Comparison of ENCODE assay signal across 9 mouse cellular contexts in genomic region chr10:81217964-81218363, GRCm38 (mm10). TPM values are rescaled to one million over a fixed set of nuclear protein-coding genes. Genes with fewer than 3 reads are reported as not detected.
A peak's percentile ranks its signal among the peaks of the same experiment; 100 is the strongest.
DNase-seq lines count a peak whose midpoint lies in the region; ATAC-seq and TF ChIP-seq lines count a peak whose summit lies in the region.
"Had no signal": no experiment of that assay in that cellular context is flagged by ENCODE, and none has a peak within 500 bp of the region (broad histone marks: within the 10 kb centered on the region; RNA-seq: fewer than 3 reads in every experiment).

No protein-coding gene starts in this region.

- peak; percentile 92 for TF ChIP-seq CTCF in bone marrow macrophage, adult 2 months (IDR thresholded peaks at IDR 0.05; ENCODE audit: low read depth, low read length)
- TF ChIP-seq CTCF in embryonic fibroblast, embryonic 13.5 days (IDR thresholded peaks at IDR 0.05; ENCODE audit: borderline replicate concordance, insufficient read depth, low read length) = peak; percentile 80
- peak; percentile 92 for TF ChIP-seq CTCF in liver, postnatal 0 days (IDR thresholded peaks at IDR 0.05; ENCODE audit: low read depth)

- no peak overlapping the region for H3K27ac ChIP-seq in midbrain, embryonic 11.5 days (ENCODE audit: low read depth, low read length)
- H3K27ac ChIP-seq in midbrain, embryonic 16.5 days (ENCODE audit: low read length) = no peak overlapping the region
- H3K27ac ChIP-seq in bone marrow macrophage, adult 2 months (ENCODE audit: insufficient read depth, low read depth, low read length) = no peak overlapping the region
- no peak overlapping the region for H3K27ac ChIP-seq in embryonic fibroblast, embryonic 13.5 days (ENCODE audit: insufficient read depth, low read length)
- no peak overlapping the region for H3K27ac ChIP-seq in liver, postnatal 0 days (ENCODE audit: low read depth)
- H3K27ac ChIP-seq: midbrain, embryonic 12.5 days had no signal

- peaks cover 3% of the 10 kb centered on the region for H3K36me3 ChIP-seq in midbrain, embryonic 11.5 days (ENCODE audit: control insufficient read depth, insufficient read depth, low read length)
- peaks cover 60% of the 10 kb centered on the region for H3K36me3 ChIP-seq in midbrain, embryonic 16.5 days (ENCODE audit: control insufficient read depth, insufficient read depth, low read length)
- no peaks in the 10 kb centered on the region for H3K36me3 ChIP-seq in liver, postnatal 0 days (replicated peaks; ENCODE audit: insufficient read depth, low read length)

- 40% methylated on average over 7 of the region's 7 CpGs for WGBS in midbrain, embryonic 11.5 days
- 40% methylated on average over 7 of the region's 7 CpGs for WGBS in midbrain, embryonic 16.5 days
- 17% methylated on average over 7 of the region's 7 CpGs for WGBS in liver, postnatal 0 days (ENCODE audit: insufficient replicate concordance)

- H3K4me1 ChIP-seq in midbrain, embryonic 11.5 days (ENCODE audit: control insufficient read depth, insufficient read depth, low read length) = no peaks in the 10 kb centered on the region
- no peaks in the 10 kb centered on the region for H3K4me1 ChIP-seq in midbrain, embryonic 16.5 days (ENCODE audit: control insufficient read depth, insufficient read depth, low read length)
- peaks cover 12% of the 10 kb centered on the region for H3K4me1 ChIP-seq in bone marrow macrophage, adult 2 months (ENCODE audit: control insufficient read depth, insufficient read depth, low read length)
- no peaks in the 10 kb centered on the region for H3K4me1 ChIP-seq in embryonic fibroblast, embryonic 13.5 days (ENCODE audit: control insufficient read depth, insufficient read depth, low read length)
- peaks cover 3% of the 10 kb centered on the region; the same call in 1 of the 2 replicates for H3K4me1 ChIP-seq in liver, postnatal 0 days (ENCODE audit: insufficient read depth)
- H3K4me1 ChIP-seq: midbrain, embryonic 12.5 days had no signal

- TF ChIP-seq POLR2A in bone marrow macrophage, adult 2 months (IDR thresholded peaks at IDR 0.05; ENCODE audit: borderline replicate concordance, low read depth, low read length) = no peak
- TF ChIP-seq POLR2A in embryonic fibroblast, embryonic 13.5 days (IDR thresholded peaks at IDR 0.05; ENCODE audit: low read depth, low read length) = no peak

- no peak overlapping the region for H3K4me2 ChIP-seq in midbrain, embryonic 11.5 days
- H3K4me2 ChIP-seq in midbrain, embryonic 16.5 days (ENCODE audit: low read length) = no peak overlapping the region
- H3K4me2 ChIP-seq in liver, postnatal 0 days (ENCODE audit: low read depth, low read length) = no peak overlapping the region
- H3K4me2 ChIP-seq: midbrain, embryonic 12.5 days had no signal

- no peaks in the 10 kb centered on the region for H3K27me3 ChIP-seq in midbrain, embryonic 11.5 days (ENCODE audit: control insufficient read depth, insufficient read depth, low read length)
- H3K27me3 ChIP-seq in midbrain, embryonic 16.5 days (ENCODE audit: control insufficient read depth, insufficient read depth, low read depth, low read length) = no peaks in the 10 kb centered on the region
- H3K27me3 ChIP-seq in liver, postnatal 0 days (ENCODE audit: insufficient read depth, low read length) = 0 out of 2 replicates have a peak, but pooled peaks cover 2% of the 10 kb centered on the region
- H3K27me3 ChIP-seq: midbrain, embryonic 12.5 days had no signal

- no peak for TF ChIP-seq EP300 in liver, postnatal 0 days (IDR thresholded peaks at IDR 0.05; ENCODE audit: low read depth)

- ATAC-seq in midbrain, embryonic 11.5 days (ENCODE audit: low FRiP score) = peak; percentile 59; the same call in 1 of the 2 replicates
- ATAC-seq in midbrain, embryonic 16.5 days = no peak
- ATAC-seq in inflammation-experienced regulatory T-cells, adult 6 months = peak; percentile 63
- ATAC-seq in liver, postnatal 0 days = peak; percentile 59

- DNase-seq in midbrain, embryonic 11.5 days (ENCODE audit: low spot score, missing footprints) = peak; percentile 92
- DNase-seq in liver, postnatal 0 days = peak; percentile 84
- DNase-seq in ovary, postnatal 14 days (ENCODE audit: low spot score) = peak; percentile 67
- DNase-seq in urinary bladder, postnatal 25 days (ENCODE audit: low spot score) = peak; percentile 71

- no peak overlapping the region for H3K4me3 ChIP-seq in midbrain, embryonic 11.5 days (ENCODE audit: low read depth, low read length)
- no peak overlapping the region for H3K4me3 ChIP-seq in midbrain, embryonic 16.5 days (ENCODE audit: low read depth, low read length)
- H3K4me3 ChIP-seq in bone marrow macrophage, adult 2 months (ENCODE audit: insufficient read depth, low read length) = no peak overlapping the region
- H3K4me3 ChIP-seq in embryonic fibroblast, embryonic 13.5 days (ENCODE audit: insufficient read depth, low read length) = no peak overlapping the region
- no peak overlapping the region for H3K4me3 ChIP-seq in liver, postnatal 0 days (ENCODE audit: low read depth, low read length)
- H3K4me3 ChIP-seq: midbrain, embryonic 12.5 days had no signal

- no peaks in the 10 kb centered on the region for H3K9me3 ChIP-seq in midbrain, embryonic 11.5 days (ENCODE audit: control insufficient read depth, low read length)
- H3K9me3 ChIP-seq in midbrain, embryonic 16.5 days (replicated peaks; ENCODE audit: control insufficient read depth, low read length, poor library complexity, severe bottlenecking) = no peaks in the 10 kb centered on the region
- H3K9me3 ChIP-seq in liver, postnatal 0 days (ENCODE audit: low read length) = no peaks in the 10 kb centered on the region
- H3K9me3 ChIP-seq: midbrain, embryonic 12.5 days had no signal

- H3K9ac ChIP-seq in midbrain, embryonic 11.5 days (ENCODE audit: low read length) = no peak overlapping the region
- H3K9ac ChIP-seq in midbrain, embryonic 16.5 days (ENCODE audit: low read depth, low read length) = no peak overlapping the region
- H3K9ac ChIP-seq in liver, postnatal 0 days (replicated peaks) = no peak overlapping the region
- H3K9ac ChIP-seq: midbrain, embryonic 12.5 days had no signal

RNA-seq across cellular contexts. Expression of gene Atcay, which starts 12.7 kb away (rescaled TPM):
- 21.2 and 22.2 TPM in 2 replicates for polyA plus RNA-seq in midbrain, embryonic 11.5 days (2014; fragmentation: Nextera tagmentation; extraction: Ambion mirVana)
- 96.8 and 102 TPM in 2 replicates for polyA plus RNA-seq in midbrain, embryonic 16.5 days (2015; fragmentation: Nextera tagmentation; extraction: Ambion mirVana)
- polyA plus RNA-seq in bone marrow macrophage, adult 2 months (2012; ENCODE audit: insufficient read depth, insufficient read length, missing spikeins) = not detected in 2 replicates
- polyA plus RNA-seq in embryonic fibroblast, embryonic 13.5 days (2011; ENCODE audit: insufficient read length, low read depth, missing spikeins) = 0.47 and 0.67 TPM in 2 replicates
- polyA plus RNA-seq in inflammation-experienced regulatory T-cells, adult 6 months (2017; shearing (Covaris generic)) = 10 to 100 TPM in 1 of 3 experiments, 1 to 10 TPM in 2; 4.8 to 12.6 (median 5.1) TPM
- not detected in 2 replicates for polyA plus RNA-seq in liver, postnatal 0 days (2015; fragmentation: Nextera tagmentation; extraction: Ambion mirVana)

RNA-seq across cellular contexts. Expression of gene Zfr2, which starts 15.0 kb away (rescaled TPM):
- polyA plus RNA-seq in midbrain, embryonic 11.5 days (2014; fragmentation: Nextera tagmentation; extraction: Ambion mirVana) = 3.0 and 3.8 TPM in 2 replicates
- polyA plus RNA-seq in midbrain, embryonic 16.5 days (2015; fragmentation: Nextera tagmentation; extraction: Ambion mirVana) = 26.5 and 31.0 TPM in 2 replicates
- polyA plus RNA-seq in bone marrow macrophage, adult 2 months (2012; ENCODE audit: insufficient read depth, insufficient read length, missing spikeins) = 2.7 and 3.0 TPM in 2 replicates
- polyA plus RNA-seq in embryonic fibroblast, embryonic 13.5 days (2011; ENCODE audit: insufficient read length, low read depth, missing spikeins) = 3.1 and 4.1 TPM in 2 replicates
- 1 to 10 TPM in 1 of 3 experiments, under 1 TPM in 2; 0.20 to 1.0 (median 0.37) TPM for polyA plus RNA-seq in inflammation-experienced regulatory T-cells, adult 6 months (2017; shearing (Covaris generic))
- polyA plus RNA-seq in liver, postnatal 0 days (2015; fragmentation: Nextera tagmentation; extraction: Ambion mirVana) = 0.09 and 0.61 TPM in 2 replicates

RNA-seq across cellular contexts. Expression of gene Nmrk2, which starts 16.1 kb away (rescaled TPM):
- polyA plus RNA-seq in midbrain, embryonic 11.5 days (2014; fragmentation: Nextera tagmentation; extraction: Ambion mirVana) = not detected in 2 replicates
- 0.19 TPM in 1 of 2 replicates, not detected in the other for polyA plus RNA-seq in midbrain, embryonic 16.5 days (2015; fragmentation: Nextera tagmentation; extraction: Ambion mirVana)
- not detected in 2 replicates for polyA plus RNA-seq in bone marrow macrophage, adult 2 months (2012; ENCODE audit: insufficient read depth, insufficient read length, missing spikeins)
- not detected in 2 replicates for polyA plus RNA-seq in embryonic fibroblast, embryonic 13.5 days (2011; ENCODE audit: insufficient read length, low read depth, missing spikeins)
- polyA plus RNA-seq in inflammation-experienced regulatory T-cells, adult 6 months (2017; shearing (Covaris generic)) = under 1 TPM in 2 of 3 experiments, not detected in 1; 0.17 to 0.28 TPM
- not detected in 2 replicates for polyA plus RNA-seq in liver, postnatal 0 days (2015; fragmentation: Nextera tagmentation; extraction: Ambion mirVana)
- polyA plus RNA-seq: midbrain, embryonic 12.5 days had no signal

RNA-seq across cellular contexts. Expression of gene 4930442H23Rik, which starts 34.3 kb away (rescaled TPM):
- polyA plus RNA-seq in midbrain, embryonic 11.5 days (2014; fragmentation: Nextera tagmentation; extraction: Ambion mirVana) = not detected in 2 replicates
- not detected in 2 replicates for polyA plus RNA-seq in midbrain, embryonic 16.5 days (2015; fragmentation: Nextera tagmentation; extraction: Ambion mirVana)
- not detected in 2 replicates for polyA plus RNA-seq in bone marrow macrophage, adult 2 months (2012; ENCODE audit: insufficient read depth, insufficient read length, missing spikeins)
- polyA plus RNA-seq in embryonic fibroblast, embryonic 13.5 days (2011; ENCODE audit: insufficient read length, low read depth, missing spikeins) = not detected in 2 replicates
- not detected for polyA plus RNA-seq in inflammation-experienced regulatory T-cells, adult 6 months (2017; shearing (Covaris generic))
- not detected in 2 replicates for polyA plus RNA-seq in liver, postnatal 0 days (2015; fragmentation: Nextera tagmentation; extraction: Ambion mirVana)
- polyA plus RNA-seq: midbrain, embryonic 12.5 days had no signal

RNA-seq across cellular contexts. Expression of gene Matk, which starts 34.8 kb away (rescaled TPM):
- 2.5 and 2.7 TPM in 2 replicates for polyA plus RNA-seq in midbrain, embryonic 11.5 days (2014; fragmentation: Nextera tagmentation; extraction: Ambion mirVana)
- polyA plus RNA-seq in midbrain, embryonic 16.5 days (2015; fragmentation: Nextera tagmentation; extraction: Ambion mirVana) = 43.3 and 67.9 TPM in 2 replicates
- 10.8 and 14.4 TPM in 2 replicates for polyA plus RNA-seq in bone marrow macrophage, adult 2 months (2012; ENCODE audit: insufficient read depth, insufficient read length, missing spikeins)
- 0.90 and 1.2 TPM in 2 replicates for polyA plus RNA-seq in embryonic fibroblast, embryonic 13.5 days (2011; ENCODE audit: insufficient read length, low read depth, missing spikeins)
- 10 to 100 TPM; 30.1 to 68.1 (median 64.4) TPM for polyA plus RNA-seq in inflammation-experienced regulatory T-cells, adult 6 months (2017; shearing (Covaris generic))
- 1.7 TPM in 2 replicates for polyA plus RNA-seq in liver, postnatal 0 days (2015; fragmentation: Nextera tagmentation; extraction: Ambion mirVana)
